ENCODE assay signal across 9 mouse cellular contexts in genomic region chr5:32614691-32615090, GRCm38 (mm10). TPM values are rescaled to one million over a fixed set of nuclear protein-coding genes. Genes with fewer than 3 reads are reported as not detected.
A peak's percentile ranks its signal among the peaks of the same experiment; 100 is the strongest.
DNase-seq lines count a peak whose midpoint lies in the region; ATAC-seq lines count a peak whose summit lies in the region.
"Had no signal": no experiment of that assay in that cellular context is flagged by ENCODE, and none has a peak within 500 bp of the region (broad histone marks: within the 10 kb centered on the region; RNA-seq: fewer than 3 reads in every experiment).

No protein-coding gene starts in this region.

- no peaks in the 10 kb centered on the region for H3K9me3 ChIP-seq in neural tube, embryonic 13.5 days
- no peaks in the 10 kb centered on the region for H3K9me3 ChIP-seq in hindbrain, embryonic 15.5 days
- H3K9me3 ChIP-seq in midbrain, embryonic 14.5 days (ENCODE audit: control insufficient read depth, low read length): no peaks in the 10 kb centered on the region

- no peaks in the 10 kb centered on the region for H3K36me3 ChIP-seq in neural tube, embryonic 13.5 days
- no peaks in the 10 kb centered on the region for H3K36me3 ChIP-seq in hindbrain, embryonic 15.5 days
- H3K36me3 ChIP-seq in midbrain, embryonic 14.5 days (ENCODE audit: control insufficient read depth, insufficient read depth, low read length): no peaks in the 10 kb centered on the region

- H3K4me2 ChIP-seq in neural tube, embryonic 13.5 days: no peak overlapping the region
- peak overlapping the region; percentile 25; the same call in 1 of the 2 replicates for H3K4me2 ChIP-seq in hindbrain, embryonic 15.5 days
- H3K4me2 ChIP-seq in midbrain, embryonic 14.5 days (ENCODE audit: low read length): no peak overlapping the region

- no peak overlapping the region for H3K4me3 ChIP-seq in neural tube, embryonic 13.5 days
- no peak overlapping the region for H3K4me3 ChIP-seq in hindbrain, embryonic 15.5 days
- H3K4me3 ChIP-seq in midbrain, embryonic 14.5 days (replicated peaks; ENCODE audit: low read depth, low read length): no peak overlapping the region

- DNase-seq in adrenal gland, postnatal 10 days: peak; percentile 22
- DNase-seq in adrenal gland, adult 8-10 months: no peak
- DNase-seq in neural tube, embryonic 10.5 days (ENCODE audit: extremely low spot score, low spot score): no peak
- DNase-seq in midbrain, embryonic 14.5 days: peak; percentile 29
- no peak for DNase-seq in urinary bladder, postnatal 4 days (ENCODE audit: low spot score in 2 of 2)
- DNase-seq in kidney, adult 9 months: no peak

- peak overlapping the region; percentile 64 for H3K27ac ChIP-seq in neural tube, embryonic 13.5 days (replicated peaks)
- H3K27ac ChIP-seq in hindbrain, embryonic 15.5 days (replicated peaks): peak overlapping the region; percentile 66
- H3K27ac ChIP-seq in midbrain, embryonic 14.5 days (replicated peaks; ENCODE audit: low read depth, low read length): peak overlapping the region; percentile 20; the same call in 1 of the 2 replicates
- H3K27ac ChIP-seq: liver, embryonic 14.5 days had no signal

- ATAC-seq in neural tube, embryonic 13.5 days (ENCODE audit: low read depth): no peak
- peak; percentile 24; the same call in 1 of the 2 replicates for ATAC-seq in hindbrain, embryonic 15.5 days (ENCODE audit: low FRiP score, low read depth)
- no peak for ATAC-seq in midbrain, embryonic 14.5 days (ENCODE audit: low FRiP score, low TSS enrichment)

- no peak overlapping the region for H3K9ac ChIP-seq in neural tube, embryonic 13.5 days
- no peak overlapping the region for H3K9ac ChIP-seq in hindbrain, embryonic 15.5 days
- H3K9ac ChIP-seq in midbrain, embryonic 14.5 days (replicated peaks; ENCODE audit: low read length): no peak overlapping the region
- H3K9ac ChIP-seq: liver, embryonic 14.5 days had no signal

- peaks cover 29% of the 10 kb centered on the region for H3K4me1 ChIP-seq in neural tube, embryonic 13.5 days (replicated peaks)
- peaks cover 27% of the 10 kb centered on the region for H3K4me1 ChIP-seq in hindbrain, embryonic 15.5 days (replicated peaks)
- 0 out of 2 replicates have a peak, but pooled peaks cover 12% of the 10 kb centered on the region for H3K4me1 ChIP-seq in midbrain, embryonic 14.5 days (ENCODE audit: control insufficient read depth, insufficient read depth, low read length)

- no peaks in the 10 kb centered on the region for H3K27me3 ChIP-seq in neural tube, embryonic 13.5 days
- no peaks in the 10 kb centered on the region for H3K27me3 ChIP-seq in hindbrain, embryonic 15.5 days
- H3K27me3 ChIP-seq in midbrain, embryonic 14.5 days (ENCODE audit: control insufficient read depth, insufficient read depth, low read length): no peaks in the 10 kb centered on the region

- WGBS in neural tube, embryonic 13.5 days: 62% methylated on average over 4 of the region's 4 CpGs
- WGBS in hindbrain, embryonic 15.5 days: 39% methylated on average over 4 of the region's 4 CpGs
- WGBS in midbrain, embryonic 14.5 days: 73% methylated on average over 4 of the region's 4 CpGs

RNA-seq across cellular contexts. Expression of gene Yes1, which starts 3.7 kb away (rescaled TPM):
- 10 to 100 TPM; 43.1 to 44.3 TPM for total RNA-seq in adrenal gland, postnatal 10 days (2021)
- 10 to 100 TPM; 38.1 to 49.1 (median 43.7) TPM for total RNA-seq in adrenal gland, adult 8-10 months (2022)
- polyA plus RNA-seq in neural tube, embryonic 13.5 days (2015; fragmentation: Nextera tagmentation; extraction: Ambion mirVana): 22.7 and 23.7 TPM in 2 replicates
- polyA plus RNA-seq in hindbrain, embryonic 15.5 days (2015; fragmentation: Nextera tagmentation; extraction: Ambion mirVana): 20.4 and 20.5 TPM in 2 replicates
- polyA plus RNA-seq in midbrain, embryonic 14.5 days (2014; fragmentation: Nextera tagmentation; extraction: Ambion mirVana): 18.0 and 26.5 TPM in 2 replicates

Comparison
In these comparisons a context has a peak if more than half of its experiments do, and no peak if none do; other contexts are left out.
1. DNase-seq: peak in adrenal gland, postnatal 10 days (single experiment) and midbrain, embryonic 14.5 days (single experiment); none in adrenal gland, adult 8-10 months (single experiment), neural tube, embryonic 10.5 days (single experiment), urinary bladder, postnatal 4 days (0 of 2) and kidney, adult 9 months (single experiment).
2. Peak in every context shown above with its lines, with median percentiles within 50 percentile points of each other: H3K27ac ChIP-seq.